Mouse (Mus musculus) myocyte (in vitro differentiated cells): ENCODE data around the gene Myo9a. TPM values are rescaled to one million over a fixed set of nuclear protein-coding genes. Genes with fewer than 3 reads are reported as not detected.
"Not testable (repeated sequence)": the region's sequence is repeated elsewhere in the genome, so short reads cannot be mapped to it uniquely, and the experiment has no call there.

Experiments
- H3K27me3 ChIP-seq: one replicate; pipeline ENCODE4 v1.6.1; 2011; ENCODE audit not compliant: control insufficient read depth, insufficient read depth, insufficient read length
- H3K36me3 ChIP-seq: one replicate; pipeline ENCODE4 v1.6.1; 2011; ENCODE audit not compliant: control insufficient read depth, insufficient read depth
- H3K4me2 ChIP-seq: one replicate; pipeline ENCODE4 v1.6.1; 2011; ENCODE audit warnings: low read depth, control low read depth
- H3K4me3 ChIP-seq: one replicate; pipeline ENCODE4 v1.5.1; 2011; ENCODE audit warnings: mild to moderate bottlenecking, control low read depth, moderate library complexity
- H3K79me2 ChIP-seq: one replicate; pipeline ENCODE4 v1.6.1; 2011; ENCODE audit not compliant: control insufficient read depth, insufficient read depth
- H3ac ChIP-seq: one replicate; pipeline ENCODE4 v1.6.1; 2011; ENCODE audit not compliant: control insufficient read depth, insufficient read length
- CEBPB ChIP-seq: IDR thresholded peaks from 2 replicates; pipeline ENCODE4 v1.6.1; 2011; ENCODE audit warnings: mild to moderate bottlenecking, moderate library complexity; ENCODE audit not compliant: poor library complexity, insufficient read depth, severe bottlenecking
- E2F4 ChIP-seq: IDR thresholded peaks from one replicate; pipeline ENCODE4 v1.6.1; 2011; ENCODE audit warnings: mild to moderate bottlenecking, control low read depth, moderate library complexity; ENCODE audit not compliant: insufficient read depth
- MAX ChIP-seq: IDR thresholded peaks from one replicate; pipeline ENCODE4 v1.6.1; 2011; ENCODE audit warnings: low read depth, mild to moderate bottlenecking, control low read depth
- MYOD1 ChIP-seq, 3 experiments: IDR thresholded peaks; one replicate each; pipeline ENCODE4 v1.6.1; 2011; ENCODE audit warnings: control low read depth in 2 of 3, low read depth in 2 of 3, mild to moderate bottlenecking in 2 of 3, moderate library complexity in 1 of 3; ENCODE audit not compliant: insufficient read length in 2 of 3, control insufficient read depth in 1 of 3
- MYOG ChIP-seq, 3 experiments: IDR thresholded peaks; one replicate each; pipeline ENCODE4 v1.6.1; 2011; ENCODE audit warnings: control low read depth in 2 of 3, low read depth in 2 of 3, mild to moderate bottlenecking in 2 of 3; ENCODE audit not compliant: insufficient read length in 2 of 3, control insufficient read depth in 1 of 3, insufficient read depth in 1 of 3
- POLR2A ChIP-seq: IDR thresholded peaks from one replicate; pipeline ENCODE4 v1.6.1; 2011; ENCODE audit warnings: low read depth, mild to moderate bottlenecking, control low read depth, moderate library complexity; ENCODE audit not compliant: insufficient read length
- POLR2AphosphoS2 ChIP-seq: IDR thresholded peaks from one replicate; pipeline ENCODE4 v1.6.1; 2011; ENCODE audit warnings: low read depth, control low read depth; ENCODE audit not compliant: insufficient read length
- REST ChIP-seq: IDR thresholded peaks from one replicate; pipeline ENCODE4 v1.6.1; 2011; ENCODE audit warnings: mild to moderate bottlenecking, control low read depth, moderate library complexity; ENCODE audit not compliant: insufficient read depth, insufficient read length
- SRF ChIP-seq: IDR thresholded peaks from one replicate; pipeline ENCODE4 v1.6.1; 2011; ENCODE audit warnings: low read depth; ENCODE audit not compliant: control insufficient read depth, insufficient read length
- TCF12 ChIP-seq: IDR thresholded peaks from one replicate; pipeline ENCODE4 v1.6.1; 2011; ENCODE audit warnings: mild to moderate bottlenecking, control low read depth; ENCODE audit not compliant: poor library complexity, insufficient read depth, severe bottlenecking
- TCF3 ChIP-seq: IDR thresholded peaks from one replicate; pipeline ENCODE4 v1.6.1; 2011; ENCODE audit warnings: low read depth, control low read depth; ENCODE audit not compliant: insufficient read length
- USF1 ChIP-seq: IDR thresholded peaks from one replicate; pipeline ENCODE4 v1.6.1; 2011; ENCODE audit warnings: low read depth, mild to moderate bottlenecking, control low read depth, moderate library complexity
- polyA plus RNA-seq: library from polyadenylated mRNA; unstranded; fragments of >200 nt; fragmentation: generic; extraction: Trizol; gene quantifications from one replicate; pipeline ENCODE4 v1.2.1, GENCODE M21; 2012; ENCODE audit warnings: missing spikeins

Gene Myo9a
- polyA plus RNA-seq, 1 experiment = 3.5 TPM

- H3K4me2 ChIP-seq = no peak overlapping the region
- peaks cover 32% of the 10 kb centered on the region for H3K36me3 ChIP-seq
- H3K79me2 ChIP-seq = no peaks in the 10 kb centered on the region
- H3K27me3 ChIP-seq = no peaks in the 10 kb centered on the region
- no peak overlapping the region for H3ac ChIP-seq
- TF ChIP-seq E2F4 = no peak
- no peak for TF ChIP-seq MAX
- no peak for TF ChIP-seq MYOG (IDR thresholded peaks at IDR 0.05; ENCODE audit: control insufficient read depth in 1 of 3, insufficient read depth in 1 of 3, insufficient read length in 2 of 3, low read depth in 2 of 3)
- no peak for TF ChIP-seq MYOD1 (IDR thresholded peaks at IDR 0.05; ENCODE audit: control insufficient read depth in 1 of 3, insufficient read length in 2 of 3, low read depth in 2 of 3)
- TF ChIP-seq SRF = no peak
- no peak for TF ChIP-seq CEBPB
- no peak overlapping the region for H3K4me3 ChIP-seq
These were observed 152.7 kb downstream of the Myo9a start for GRCm38 (mm10) chr9:59903382-59903781.

GRCm38 (mm10) chr9:59914761-59915160 is 164.1 kb downstream of the Myo9a start:
- Histone ChIP-seq H3K27me3 (no peaks in the 10 kb centered on the region), H3K36me3 (peaks cover 2% of the 10 kb centered on the region), H3K4me3 (no peak overlapping the region), H3ac (no peak overlapping the region), H3K4me2 (no peak overlapping the region), H3K79me2 (no peaks in the 10 kb centered on the region)
- no peak for TF ChIP-seq SRF
- TF ChIP-seq MYOD1 (IDR thresholded peaks at IDR 0.05; ENCODE audit: control insufficient read depth in 1 of 3, insufficient read length in 2 of 3, low read depth in 2 of 3) = no peak
- TF ChIP-seq MAX = no peak
- no peak for TF ChIP-seq TCF12
- TF ChIP-seq USF1 = no peak
- TF ChIP-seq E2F4 = no peak
- TF ChIP-seq REST = no peak
- TF ChIP-seq POLR2A = no peak
- TF ChIP-seq CEBPB = no peak
- TF ChIP-seq TCF3 = no peak
- TF ChIP-seq MYOG (IDR thresholded peaks at IDR 0.05; ENCODE audit: control insufficient read depth in 1 of 3, insufficient read depth in 1 of 3, insufficient read length in 2 of 3, low read depth in 2 of 3) = no peak
- TF ChIP-seq POLR2AphosphoS2 = no peak

GRCm38 (mm10) chr9:59930248-59930647 is 179.6 kb downstream of the Myo9a start:
- no peaks in the 10 kb centered on the region for H3K79me2 ChIP-seq
- H3K4me2 ChIP-seq = no peak overlapping the region
- H3K36me3 ChIP-seq = peaks cover 12% of the 10 kb centered on the region
- no peak overlapping the region for H3K4me3 ChIP-seq
- TF ChIP-seq REST (no peak), POLR2AphosphoS2 (no peak), TCF12 (no peak)
- H3ac ChIP-seq = no peak overlapping the region
- H3K27me3 ChIP-seq = no peaks in the 10 kb centered on the region

GRCm38 (mm10) chr9:59935866-59936265 is 185.2 kb downstream of the Myo9a start:
- H3K4me3 ChIP-seq, H3K36me3 ChIP-seq, H3K79me2 ChIP-seq, H3K27me3 ChIP-seq, H3ac ChIP-seq, H3K4me2 ChIP-seq: not testable (repeated sequence)

- H3K4me3 ChIP-seq = no peak overlapping the region
- no peak overlapping the region for H3ac ChIP-seq
- H3K36me3 ChIP-seq = no peaks in the 10 kb centered on the region
- TF ChIP-seq REST (no peak), TCF3 (no peak), POLR2A (no peak), MAX (no peak), MYOD1 (IDR thresholded peaks at IDR 0.05; ENCODE audit: control insufficient read depth in 1 of 3, insufficient read length in 2 of 3, low read depth in 2 of 3) (no peak), TCF12 (no peak), MYOG (IDR thresholded peaks at IDR 0.05; ENCODE audit: control insufficient read depth in 1 of 3, insufficient read depth in 1 of 3, insufficient read length in 2 of 3, low read depth in 2 of 3) (no peak), USF1 (no peak), E2F4 (no peak), POLR2AphosphoS2 (no peak), CEBPB (no peak), SRF (no peak)
- H3K27me3 ChIP-seq = no peaks in the 10 kb centered on the region
- H3K79me2 ChIP-seq = no peaks in the 10 kb centered on the region
- no peak overlapping the region for H3K4me2 ChIP-seq
These were observed 187.8 kb downstream of the Myo9a start for GRCm38 (mm10) chr9:59938529-59938928.

- TF ChIP-seq E2F4 (no peak), POLR2A (no peak), USF1 (no peak), CEBPB (no peak), TCF12 (no peak), SRF (no peak), MYOG (IDR thresholded peaks at IDR 0.05; ENCODE audit: control insufficient read depth in 1 of 3, insufficient read depth in 1 of 3, insufficient read length in 2 of 3, low read depth in 2 of 3) (no peak), MYOD1 (IDR thresholded peaks at IDR 0.05; ENCODE audit: control insufficient read depth in 1 of 3, insufficient read length in 2 of 3, low read depth in 2 of 3) (no peak), MAX (no peak), POLR2AphosphoS2 (no peak), REST (no peak), TCF3 (no peak)
- no peaks in the 10 kb centered on the region for H3K27me3 ChIP-seq
- no peak overlapping the region for H3K4me2 ChIP-seq
- H3K4me3 ChIP-seq = no peak overlapping the region
- H3K79me2 ChIP-seq = no peaks in the 10 kb centered on the region
- no peak overlapping the region for H3ac ChIP-seq
- H3K36me3 ChIP-seq = no peaks in the 10 kb centered on the region
These were observed 189.0 kb downstream of the Myo9a start for GRCm38 (mm10) chr9:59939691-59940090.
